Mouse (Mus musculus): ENCODE data around the gene Pla2g4e.
"Not testable (repeated sequence)": the region's sequence is repeated elsewhere in the genome, so short reads cannot be mapped to it uniquely, and the experiment has no call there.

Gene Pla2g4e

GRCm38 (mm10) chr2:120244679-120245420 is at the start of gene Pla2g4e:
Gene Pla2g4e (minus strand): TSS chr2:120245335.
- DNase-seq (ENCODE audit: low read depth, low spot score), result no peak

- DNase-seq (ENCODE audit: low read depth, low spot score), result no peak
These were observed 46.4 kb upstream of the Pla2g4e start for GRCm38 (mm10) chr2:120291471-120292078.

DNA sequence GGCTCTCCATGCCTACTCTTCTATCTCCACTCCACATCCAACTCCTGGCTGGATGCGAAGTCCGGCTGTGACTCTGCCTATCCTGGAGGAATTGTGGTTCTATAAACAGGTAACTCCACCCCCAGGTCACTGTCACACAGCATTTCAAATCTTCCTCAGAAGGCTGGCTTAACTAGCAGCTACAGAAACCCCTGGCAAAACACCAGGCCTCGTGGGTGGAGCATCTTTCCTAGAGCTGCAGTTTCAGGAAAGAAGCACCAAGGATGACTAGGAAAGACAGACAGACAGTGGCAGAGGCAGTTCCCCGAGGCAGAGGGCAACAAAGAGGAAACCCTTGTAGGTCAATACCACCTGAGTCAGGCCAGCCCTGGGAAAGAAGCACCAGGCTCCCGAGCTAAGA is 43.9 kb upstream of the Pla2g4e start, which contains the start of gene Pla2g4d:
Gene Pla2g4d (minus strand): TSS at position 203 of the 400 bp plus-strand sequence.
- no peak for DNase-seq (ENCODE audit: low read depth, low spot score)

- DNase-seq (ENCODE audit: low read depth, low spot score), result no peak
These were observed 43.3 kb upstream of the Pla2g4e start for GRCm38 (mm10) chr2:120288401-120288800.

GRCm38 (mm10) chr2:120285639-120286038 is 40.5 kb upstream of the Pla2g4e start:
- DNase-seq (ENCODE audit: low read depth, low spot score), result no peak

- DNase-seq (ENCODE audit: low read depth, low spot score), result no peak
These were observed 39.6 kb upstream of the Pla2g4e start for GRCm38 (mm10) chr2:120284705-120285104.

DNA sequence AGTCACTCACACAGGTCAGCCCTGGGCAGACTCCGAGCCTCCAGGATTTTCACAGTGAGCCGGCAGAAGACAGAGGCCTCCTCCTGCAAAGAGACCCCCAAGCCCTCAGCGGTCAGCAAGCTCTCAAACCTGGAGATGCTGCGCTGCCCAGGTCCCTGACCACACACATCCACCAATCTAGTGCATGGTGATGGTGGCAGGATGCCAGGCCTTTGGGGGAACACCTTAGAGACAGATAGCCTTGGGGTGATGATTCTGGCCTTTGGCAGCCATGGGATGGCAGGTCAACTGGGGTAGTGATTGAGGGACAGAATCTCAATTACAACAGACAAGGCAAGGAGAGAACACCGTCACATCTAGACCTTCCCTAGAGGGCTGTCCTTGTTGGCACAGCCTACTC is 39.0 kb upstream of the Pla2g4e start:
- DNase-seq (ENCODE audit: low read depth, low spot score), result no peak

DNA sequence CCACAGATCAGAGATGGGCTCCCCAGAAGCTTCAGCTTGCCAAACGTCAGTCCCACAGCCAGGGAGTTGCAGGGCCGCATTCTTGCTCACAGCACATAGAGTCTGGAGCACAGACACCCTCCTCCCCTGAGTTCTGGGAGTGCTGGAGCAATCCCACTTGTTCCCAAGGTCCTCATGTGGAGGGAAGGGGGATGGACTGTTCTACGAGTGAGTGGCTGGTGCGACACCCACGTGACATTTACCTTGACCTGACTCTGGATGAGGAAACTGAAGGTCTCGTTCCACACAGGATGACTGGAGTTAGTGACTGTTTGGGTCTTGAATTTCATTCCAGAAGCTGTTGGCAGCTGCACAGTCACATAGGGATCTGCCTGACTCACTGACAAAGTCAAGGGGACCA is 38.4 kb upstream of the Pla2g4e start:
- no peak for DNase-seq (ENCODE audit: low read depth, low spot score)

- DNase-seq (ENCODE audit: low read depth, low spot score), result no peak
These were observed 36.1 kb upstream of the Pla2g4e start for GRCm38 (mm10) chr2:120281221-120281620.

GRCm38 (mm10) chr2:120279961-120280360 is 34.8 kb upstream of the Pla2g4e start:
- no peak for DNase-seq (ENCODE audit: low read depth, low spot score)

DNA sequence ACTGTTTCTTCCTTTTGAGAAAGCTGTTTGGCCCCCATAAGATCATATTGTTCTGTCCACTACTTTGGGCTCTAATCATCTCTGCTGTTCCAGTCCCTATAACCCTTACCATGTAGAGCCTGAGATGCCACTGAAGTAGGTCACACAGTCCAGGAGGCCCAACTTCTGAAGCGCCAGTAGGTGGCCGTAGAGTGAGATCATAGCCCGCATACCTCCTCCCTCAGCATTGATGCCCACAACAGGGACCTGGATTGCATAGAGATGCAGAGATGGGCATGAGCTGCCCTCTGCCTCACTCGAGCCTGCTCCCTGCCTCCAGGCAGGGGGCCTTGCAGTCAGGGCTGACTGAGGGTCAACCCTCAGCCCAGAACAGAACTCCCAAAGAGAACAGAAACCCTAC is 31.8 kb upstream of the Pla2g4e start:
- no peak for DNase-seq (ENCODE audit: low read depth, low spot score)

- DNase-seq (ENCODE audit: low read depth, low spot score), result no peak
These were observed 23.5 kb upstream of the Pla2g4e start for GRCm38 (mm10) chr2:120268635-120269034.

DNA sequence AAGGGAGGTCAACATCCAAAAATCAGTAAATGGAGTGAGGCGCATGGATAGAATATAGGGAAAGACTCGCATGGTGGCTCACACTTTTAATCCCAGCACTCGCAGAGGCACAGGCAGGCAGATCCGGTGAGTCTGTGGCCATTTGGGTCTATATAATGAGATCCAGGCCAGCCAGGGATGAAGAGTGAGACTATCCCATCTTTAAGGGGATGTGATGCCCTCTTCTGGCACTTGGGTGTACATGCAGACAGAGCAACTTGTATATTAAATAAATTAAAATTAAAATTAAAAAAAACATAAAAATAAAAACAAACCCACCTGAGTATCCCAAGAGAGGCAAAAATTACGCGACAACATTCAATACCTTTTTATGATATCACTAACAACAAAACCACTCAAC is 20.4 kb upstream of the Pla2g4e start:
- DNase-seq (ENCODE audit: low read depth, low spot score), result no peak

GRCm38 (mm10) chr2:120264858-120265257 is 19.7 kb upstream of the Pla2g4e start:
- no peak for DNase-seq (ENCODE audit: low read depth, low spot score)

- no peak for DNase-seq (ENCODE audit: low read depth, low spot score)
These were observed 17.7 kb upstream of the Pla2g4e start for GRCm38 (mm10) chr2:120262876-120263275.

DNA sequence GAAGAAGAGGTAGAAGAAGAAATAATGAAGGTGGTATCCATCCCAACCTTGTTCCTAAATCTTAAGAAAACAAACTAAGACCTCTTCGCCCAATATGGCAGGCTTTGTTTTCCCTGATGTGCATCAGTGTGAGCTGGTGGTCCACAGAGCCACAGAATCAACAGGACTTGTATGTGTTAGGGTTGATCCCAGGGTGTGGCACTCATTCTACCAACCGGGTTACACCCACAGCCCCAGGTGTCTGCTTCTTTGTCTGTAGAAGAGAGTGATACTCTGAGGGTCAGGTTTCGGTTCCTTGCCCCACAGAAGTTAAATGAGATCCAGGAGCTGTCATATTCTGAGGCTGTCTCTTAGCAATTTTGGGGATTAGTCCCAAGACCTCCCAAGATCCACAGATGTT is 16.2 kb upstream of the Pla2g4e start:
- DNase-seq (ENCODE audit: low read depth, low spot score), result no peak

- no peak for DNase-seq (ENCODE audit: low read depth, low spot score)
These were observed 11.1 kb upstream of the Pla2g4e start for GRCm38 (mm10) chr2:120256259-120256658.

- no peak for DNase-seq (ENCODE audit: low read depth, low spot score)
These were observed 7.5 kb upstream of the Pla2g4e start for GRCm38 (mm10) chr2:120252644-120253043.

DNA sequence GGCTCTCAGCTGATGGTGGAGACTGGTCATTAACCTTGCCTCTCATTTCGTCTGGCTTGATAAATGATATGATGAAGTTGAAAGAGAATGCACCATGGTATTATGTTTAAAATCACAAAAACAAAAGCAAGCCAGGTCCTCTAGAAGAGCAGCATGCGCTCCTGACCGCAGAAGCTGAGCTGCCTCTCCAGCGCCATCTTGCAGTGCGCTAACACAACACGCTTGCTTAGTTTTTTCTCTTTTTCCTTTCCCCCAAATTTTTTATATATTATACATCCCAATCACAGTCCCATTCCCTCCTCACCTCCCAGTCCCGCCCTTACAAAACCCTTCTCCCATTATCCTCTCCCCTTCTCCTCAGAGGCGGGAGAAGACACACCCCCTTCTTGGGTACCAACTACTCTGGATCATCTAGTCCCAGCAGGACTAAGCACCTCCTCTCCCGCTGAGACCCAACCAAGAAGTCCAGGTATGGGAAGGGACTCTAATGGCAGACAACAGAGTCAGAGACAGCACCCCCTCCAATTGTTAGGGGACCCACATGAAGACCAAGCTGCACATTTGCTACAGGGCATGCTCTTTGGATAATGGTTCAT is 384 bp upstream of the Pla2g4e start:
- no peak for DNase-seq (ENCODE audit: low read depth, low spot score)

DNA sequence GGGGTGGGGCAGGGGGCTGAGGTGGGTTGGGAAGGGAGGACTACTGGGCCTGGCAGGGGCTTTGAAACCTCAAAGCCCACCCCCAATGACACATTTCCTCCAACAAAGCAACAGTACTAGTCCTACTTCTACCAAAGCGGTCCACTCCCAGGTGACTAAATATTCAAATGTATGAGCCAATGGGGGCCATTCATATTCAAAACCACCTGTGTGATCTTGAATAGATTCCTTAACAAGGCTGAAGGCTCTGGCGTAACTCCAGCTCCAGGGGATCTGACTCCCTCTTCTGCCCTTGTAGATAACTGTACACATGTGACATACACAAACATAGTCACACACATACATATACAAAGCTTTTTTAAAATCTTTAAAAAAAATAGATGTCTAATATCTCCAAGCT is 1.1 kb downstream of the Pla2g4e start:
- DNase-seq (ENCODE audit: low read depth, low spot score), result no peak

- DNase-seq (ENCODE audit: low read depth, low spot score), result no peak
These were observed 2.2 kb downstream of the Pla2g4e start for GRCm38 (mm10) chr2:120242791-120243467.

DNA sequence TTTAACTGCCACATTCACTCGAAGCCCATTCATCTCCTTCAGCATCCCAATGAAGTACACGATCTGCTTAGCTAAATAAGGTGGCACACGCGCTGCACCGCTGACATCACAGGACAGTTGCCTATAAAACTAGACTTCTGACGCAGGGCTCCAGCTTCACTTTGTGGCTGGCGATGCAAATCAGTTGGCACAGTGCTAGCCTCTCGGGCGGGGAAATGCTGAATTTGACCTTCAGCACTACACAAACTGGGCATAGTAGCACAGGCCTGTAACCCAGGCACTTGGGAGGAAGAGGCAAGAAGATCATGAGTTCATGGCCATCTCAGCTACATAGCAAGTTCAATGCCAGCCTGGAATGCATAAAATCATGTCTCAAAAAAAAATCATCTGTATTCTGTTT is 6.4 kb downstream of the Pla2g4e start:
- DNase-seq (ENCODE audit: low read depth, low spot score), result not testable (repeated sequence)

All from WW6 (cell line).